Mouse (Mus musculus): ENCODE measurements at regions not wholly inside any gene's neighbourhood (a gene's known extent, or its start where the extent isn't known, plus 50 kb on each side); places are given as distances from the start of the nearest gene placed in this dataset.

- DNase-seq (ENCODE audit: low spot score) = no peak
Measured at GRCm38 (mm10) chr11:114215256-114215655, 148.4 kb upstream of the Sdk2 start.

GRCm38 (mm10) chr11:114212136-114212535, 145.3 kb upstream of the Sdk2 start:
- no peak for DNase-seq (ENCODE audit: low spot score)

- peak; percentile 20 for DNase-seq (ENCODE audit: low spot score)
Measured at GRCm38 (mm10) chr11:114205192-114205591, 138.3 kb upstream of the Sdk2 start.

- DNase-seq (ENCODE audit: low spot score) = no peak
Measured at GRCm38 (mm10) chr11:114203416-114203815, 136.6 kb upstream of the Sdk2 start.

- DNase-seq (ENCODE audit: low spot score) = no peak
Measured at GRCm38 (mm10) chr11:114202486-114202885, 135.6 kb upstream of the Sdk2 start.

GRCm38 (mm10) chr11:114199081-114199586, 132.3 kb upstream of the Sdk2 start:
- DNase-seq (ENCODE audit: low spot score) = no peak

GRCm38 (mm10) chr11:114198317-114199032, 131.6 kb upstream of the Sdk2 start:
- DNase-seq (ENCODE audit: low spot score) = no peak

- DNase-seq (ENCODE audit: low spot score) = no peak
Measured at GRCm38 (mm10) chr11:114195291-114195690, 128.4 kb upstream of the Sdk2 start.

- DNase-seq (ENCODE audit: low spot score) = no peak
Measured at GRCm38 (mm10) chr11:114194055-114194706, 127.3 kb upstream of the Sdk2 start.

- DNase-seq (ENCODE audit: low spot score) = no peak
Measured at GRCm38 (mm10) chr11:114193018-114193417, 126.2 kb upstream of the Sdk2 start.

GRCm38 (mm10) chr11:114191661-114192060, 124.8 kb upstream of the Sdk2 start:
- no peak for DNase-seq (ENCODE audit: low spot score)

GRCm38 (mm10) chr11:114184970-114185882, 118.4 kb upstream of the Sdk2 start:
- DNase-seq (ENCODE audit: low spot score) = no peak

- no peak for DNase-seq (ENCODE audit: low spot score)
Measured at GRCm38 (mm10) chr11:114184431-114184830, 117.6 kb upstream of the Sdk2 start.

- no peak for DNase-seq (ENCODE audit: low spot score)
Measured at GRCm38 (mm10) chr11:114183231-114183630, 116.4 kb upstream of the Sdk2 start.

GRCm38 (mm10) chr11:114178746-114179472, 112.1 kb upstream of the Sdk2 start:
- DNase-seq (ENCODE audit: low spot score) = no peak

GRCm38 (mm10) chr11:114177789-114178188, 110.9 kb upstream of the Sdk2 start:
- no peak for DNase-seq (ENCODE audit: low spot score)

GRCm38 (mm10) chr11:114177281-114177680, 110.4 kb upstream of the Sdk2 start:
- DNase-seq (ENCODE audit: low spot score) = no peak

- no peak for DNase-seq (ENCODE audit: low spot score)
Measured at GRCm38 (mm10) chr11:114176671-114177212, 109.9 kb upstream of the Sdk2 start.

- DNase-seq (ENCODE audit: low spot score) = no peak
Measured at GRCm38 (mm10) chr11:114175437-114176131, 108.7 kb upstream of the Sdk2 start.

- no peak for DNase-seq (ENCODE audit: low spot score)
Measured at GRCm38 (mm10) chr11:114174871-114175270, 108.0 kb upstream of the Sdk2 start.

- DNase-seq (ENCODE audit: low spot score) = no peak
Measured at GRCm38 (mm10) chr11:114168231-114168661, 101.4 kb upstream of the Sdk2 start.
